Mouse (Mus musculus) thymus, postnatal 25 days (tissue): ENCODE data around the gene Bbip1.

Experiments used
- DNase-seq: peaks from one replicate; pipeline ENCODE4 v3.0.0; 2022

Gene Bbip1

GRCm38 (mm10) chr19:53890274-53890673, 54.2 kb downstream of the Bbip1 start:
- DNase-seq: no peak

DNA sequence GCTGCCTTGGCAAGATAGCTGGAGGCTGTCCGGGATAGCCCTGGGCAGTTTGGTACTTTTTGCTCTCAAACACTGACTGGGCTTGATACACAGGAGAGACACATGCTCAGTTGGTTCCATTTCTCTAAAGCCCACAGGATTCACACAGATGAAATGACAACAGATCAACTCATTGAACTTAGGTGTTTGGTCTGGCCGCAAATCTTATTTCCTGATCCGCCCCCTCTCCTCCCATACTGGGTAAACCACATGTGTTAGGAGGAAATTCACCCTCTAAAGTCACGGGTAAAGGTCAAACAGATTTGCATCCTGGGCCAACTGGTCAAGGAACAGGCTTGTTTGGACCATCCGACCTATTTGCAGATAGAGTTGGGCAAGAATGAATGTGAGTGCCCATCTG, 54.9 kb downstream of the Bbip1 start:
- DNase-seq: peak; percentile 60

- peak; percentile 41 for DNase-seq
Measured at GRCm38 (mm10) chr19:53888331-53888730, 56.1 kb downstream of the Bbip1 start.

- DNase-seq: peak; percentile 36
Measured at GRCm38 (mm10) chr19:53887822-53888221, 56.6 kb downstream of the Bbip1 start.

DNA sequence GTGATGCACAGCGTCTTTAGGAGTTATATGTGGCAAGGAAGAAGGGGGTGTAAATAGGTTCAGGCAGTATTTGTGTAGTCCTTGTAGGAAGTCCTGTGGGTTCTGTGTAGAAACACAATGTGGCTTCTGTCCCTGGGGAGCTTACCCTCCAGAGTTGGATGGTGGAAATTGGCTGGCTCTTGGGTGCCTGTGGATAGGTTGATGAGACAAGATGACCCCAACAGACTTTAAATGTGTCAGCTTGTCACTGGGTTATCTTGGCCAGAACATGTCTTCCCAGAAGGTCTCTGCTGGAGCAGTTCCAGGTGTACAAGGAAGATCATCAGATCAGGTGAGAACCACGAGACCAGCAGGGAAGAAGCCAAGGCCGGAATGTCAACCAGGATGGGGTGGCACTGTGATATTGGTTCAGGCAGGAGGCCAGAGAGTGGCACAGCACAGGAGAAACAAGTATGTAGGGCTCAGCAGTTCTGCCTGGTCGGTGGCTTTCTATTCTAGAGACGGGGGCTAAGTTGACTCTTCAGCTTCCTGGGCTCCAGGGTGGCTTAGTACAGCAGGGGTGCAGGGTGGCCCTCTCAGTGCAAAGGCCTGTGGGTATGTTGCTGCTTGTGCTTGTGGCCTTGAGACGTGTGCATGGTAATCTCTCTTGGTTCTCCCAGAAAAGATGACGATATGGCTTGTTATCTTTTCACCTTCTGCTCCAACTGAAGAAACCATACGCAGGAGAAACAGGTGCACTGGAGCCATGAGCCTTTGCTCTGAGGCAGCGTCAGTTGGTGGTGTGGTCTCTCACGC, 57.7 kb downstream of the Bbip1 start:
- peak; percentile 70 for DNase-seq

GRCm38 (mm10) chr19:53885450-53885849, 59.0 kb downstream of the Bbip1 start:
- DNase-seq: no peak

GRCm38 (mm10) chr19:53881786-53882185, 62.6 kb downstream of the Bbip1 start:
- DNase-seq: no peak

GRCm38 (mm10) chr19:53880460-53880859, 64.0 kb downstream of the Bbip1 start:
- DNase-seq: no peak
